Mouse (Mus musculus) left cerebral cortex, adult 18-20 months (tissue): ENCODE results near the gene Acer1. TPM values are rescaled to one million over a fixed set of nuclear protein-coding genes. Genes with fewer than 3 reads are reported as not detected.

Source experiments
- total RNA-seq, 2 experiments: library from RNA; stranded (reverse); gene quantifications; 2 replicates each; pipeline ENCODE4 v1.2.3; 2021

The Acer1 gene
- total RNA-seq, 2 experiments from 2014 or later, result not detected

Other genes starting within 250 kb of the Acer1 start
- 1 to 10 TPM; 3.4 to 4.7 TPM for gene Nrtn, start 224.6 kb downstream of the Acer1 start, total RNA-seq
- gene Dus3l, start 217.4 kb downstream of the Acer1 start, total RNA-seq, result 10 to 100 TPM; 61.8 to 63.0 TPM
- gene Prr22, start 211.9 kb downstream of the Acer1 start, total RNA-seq, result 1 to 10 TPM in 1 of 2 experiments, under 1 TPM in 1; 0.88 to 1.1 TPM
- gene Rfx2, start 151.1 kb downstream of the Acer1 start, total RNA-seq, result 1 to 10 TPM; 2.6 to 2.7 TPM
- gene Acsbg2, start 107.7 kb downstream of the Acer1 start, total RNA-seq, result not detected
- gene 1700061G19Rik, start 106.6 kb downstream of the Acer1 start, total RNA-seq, result under 1 TPM; 0.14 to 0.40 TPM
- gene Mllt1, start 46.7 kb downstream of the Acer1 start, total RNA-seq, result 10 to 100 TPM; 86.7 to 95.8 TPM
- 10 to 100 TPM; 63.8 to 67.7 TPM for gene Clpp, start 8.2 kb upstream of the Acer1 start, total RNA-seq
- gene Alkbh7, start 15.2 kb upstream of the Acer1 start, total RNA-seq, result 10 to 100 TPM; 26.1 to 28.1 TPM
- gene Pspn, start 17.9 kb upstream of the Acer1 start, total RNA-seq, result under 1 TPM in 1 of 2 experiments, not detected in 1; 0.82 TPM
- 10 to 100 TPM; 60.7 to 64.5 TPM for gene Gtf2f1, start 29.2 kb upstream of the Acer1 start, total RNA-seq
- under 1 TPM in 1 of 2 experiments, not detected in 1; 0.49 TPM for gene Gm17949, start 29.3 kb upstream of the Acer1 start, total RNA-seq
- gene Khsrp, start 49.4 kb upstream of the Acer1 start, total RNA-seq, result 100 to 1,000 TPM; 106 to 108 TPM
- gene Slc25a41, start 59.5 kb upstream of the Acer1 start, total RNA-seq, result under 1 TPM in 1 of 2 experiments, not detected in 1; 0.40 TPM
- 1 to 10 TPM in 1 of 2 experiments, under 1 TPM in 1; 0.68 to 1.6 TPM for gene Crb3, start 77.0 kb upstream of the Acer1 start, total RNA-seq
- gene Slc25a23, start 77.7 kb upstream of the Acer1 start, total RNA-seq, result 100 to 1,000 TPM; 314 to 325 TPM
- 1 to 10 TPM; 1.2 to 1.8 TPM for gene Dennd1c, start 96.4 kb upstream of the Acer1 start, total RNA-seq
- gene Tubb4a, start 105.7 kb upstream of the Acer1 start, total RNA-seq, result 100 to 1,000 TPM; 543 to 577 TPM
- under 1 TPM; 0.37 to 0.52 TPM for gene Tnfsf9, start 123.2 kb upstream of the Acer1 start, total RNA-seq
- gene Cd70, start 167.7 kb upstream of the Acer1 start, total RNA-seq, result not detected
- gene Tnfsf14, start 212.1 kb upstream of the Acer1 start, total RNA-seq, result not detected
- gene C3, start 246.0 kb upstream of the Acer1 start, total RNA-seq, result under 1 TPM in 1 of 2 experiments, not detected in 1; 0.84 TPM